In genomic region chr6:42362974-42363373, GRCm38 (mm10) we compare ENCODE assay signal across 17 mouse cellular contexts. TPM values are rescaled to one million over a fixed set of nuclear protein-coding genes. Genes with fewer than 3 reads are reported as not detected.
DNase-seq lines count a peak whose midpoint lies in the region; ATAC-seq lines count a peak whose summit lies in the region.
"Had no signal": no experiment of that assay in that cellular context is flagged by ENCODE, and none has a peak within 500 bp of the region (broad histone marks: within the 10 kb centered on the region; RNA-seq: fewer than 3 reads in every experiment).

No protein-coding gene starts in this region.

- peak; percentile 93 for DNase-seq in heart, adult 11 months
- DNase-seq in lung, adult 18-20 months = no peak
- peak; percentile 64 to 86 for DNase-seq in lung, postnatal 4 days
- no peak for DNase-seq in left cerebral cortex, postnatal 10 days (ENCODE audit: extremely low spot score in 1 of 2, low spot score in 2 of 2)
- DNase-seq: adrenal gland, postnatal 36 days; kidney, adult 8-10 months; thymus, adult 18-20 months had no signal

- intact Hi-C loops in left cerebral cortex, postnatal 10 days (cut with DNase I) = no loop called here

- no peaks in the 10 kb centered on the region for H3K9me3 ChIP-seq in heart, embryonic 11.5 days (replicated peaks; ENCODE audit: control insufficient read depth, low read length)
- H3K9me3 ChIP-seq in lung, embryonic 16.5 days (ENCODE audit: control insufficient read depth, low read length) = no peaks in the 10 kb centered on the region
- H3K9me3 ChIP-seq: neural tube, embryonic 13.5 days had no signal

- H3K36me3 ChIP-seq in heart, embryonic 11.5 days (ENCODE audit: control insufficient read depth, insufficient read depth, low read length) = peaks cover 15% of the 10 kb centered on the region
- H3K36me3 ChIP-seq in lung, embryonic 16.5 days (ENCODE audit: control insufficient read depth, insufficient read depth, low read length) = peaks cover 26% of the 10 kb centered on the region

- no peak overlapping the region for H3K4me3 ChIP-seq in heart, embryonic 11.5 days (ENCODE audit: low read depth, low read length)
- H3K4me3 ChIP-seq in lung, embryonic 16.5 days (ENCODE audit: low read length) = no peak overlapping the region
- H3K4me3 ChIP-seq: neural tube, embryonic 13.5 days had no signal

- H3K27me3 ChIP-seq in heart, embryonic 11.5 days (ENCODE audit: control insufficient read depth, insufficient read depth, low read length) = no peaks in the 10 kb centered on the region
- H3K27me3 ChIP-seq in lung, embryonic 16.5 days (ENCODE audit: control insufficient read depth, insufficient read depth, low read depth, low read length) = no peaks in the 10 kb centered on the region
- H3K27me3 ChIP-seq: neural tube, embryonic 13.5 days had no signal

- no peak for ATAC-seq in heart, embryonic 11.5 days (replicated peaks; ENCODE audit: insufficient number of reproducible peaks, low FRiP score, low TSS enrichment)
- ATAC-seq in lung, embryonic 16.5 days (ENCODE audit: low read depth) = peak; percentile 85
- 0 out of 2 replicates have a peak, but pooled peaks have one; percentile 16 for ATAC-seq in common myeloid progenitor, adult 5-6 weeks (replicated peaks; ENCODE audit: low read depth, poor library complexity, severe bottlenecking)
- ATAC-seq: CD4-positive, CD25-positive, alpha-beta regulatory T cell, adult 4 months; midbrain, embryonic 16.5 days had no signal

- WGBS in heart, embryonic 11.5 days (ENCODE audit: insufficient replicate concordance) = 35% methylated on average over 3 of the region's 3 CpGs
- 24% methylated on average over 3 of the region's 3 CpGs for WGBS in lung, embryonic 16.5 days

- H3K4me2 ChIP-seq in heart, embryonic 11.5 days = no peak overlapping the region
- no peak overlapping the region for H3K4me2 ChIP-seq in lung, embryonic 16.5 days (ENCODE audit: low read depth, low read length)
- H3K4me2 ChIP-seq: neural tube, embryonic 13.5 days had no signal

- no peak overlapping the region for H3K9ac ChIP-seq in heart, embryonic 11.5 days (ENCODE audit: low read depth, low read length)
- no peak overlapping the region for H3K9ac ChIP-seq in lung, embryonic 16.5 days (ENCODE audit: low read length)
- H3K9ac ChIP-seq: neural tube, embryonic 13.5 days had no signal

- peaks cover 33% of the 10 kb centered on the region for H3K4me1 ChIP-seq in heart, embryonic 11.5 days (ENCODE audit: control insufficient read depth, insufficient read depth, low read length)
- H3K4me1 ChIP-seq in lung, embryonic 16.5 days (replicated peaks; ENCODE audit: control insufficient read depth, insufficient read depth, low read length) = peaks cover 23% of the 10 kb centered on the region
- H3K4me1 ChIP-seq: neural tube, embryonic 13.5 days had no signal

- H3K27ac ChIP-seq in heart, embryonic 11.5 days (ENCODE audit: low read depth, low read length) = no peak overlapping the region
- H3K27ac ChIP-seq in lung, embryonic 16.5 days (ENCODE audit: low read length) = peak overlapping the region; percentile 83; the same call in 1 of the 2 replicates
- H3K27ac ChIP-seq: macrophage; neural tube, embryonic 13.5 days had no signal

RNA-seq across cellular contexts. Expression of gene Epha1, which starts 10.1 kb away (rescaled TPM):
- 1.7 and 2.3 TPM in 2 replicates for polyA plus RNA-seq in heart, embryonic 11.5 days (2014; fragmentation: Nextera tagmentation; extraction: Ambion mirVana)
- 18.5 and 18.8 TPM in 2 replicates for polyA plus RNA-seq in lung, embryonic 16.5 days (2015; fragmentation: Nextera tagmentation; extraction: Ambion mirVana)
- total RNA-seq in common myeloid progenitor, adult 5-6 weeks (2017) = 1.8 TPM in 1 of 2 replicates, not detected in the other
- total RNA-seq in left cerebral cortex, postnatal 10 days (2021) = under 1 TPM; 0.22 to 0.26 TPM
- polyA plus RNA-seq: macrophage had no signal

RNA-seq across cellular contexts. Expression of gene Zyx, which starts 13.5 kb away (rescaled TPM):
- 159 and 177 TPM in 2 replicates for polyA plus RNA-seq in heart, embryonic 11.5 days (2014; fragmentation: Nextera tagmentation; extraction: Ambion mirVana)
- polyA plus RNA-seq in lung, embryonic 16.5 days (2015; fragmentation: Nextera tagmentation; extraction: Ambion mirVana) = 188 and 203 TPM in 2 replicates
- total RNA-seq in common myeloid progenitor, adult 5-6 weeks (2017) = 34.5 and 48.0 TPM in 2 replicates
- 10 to 100 TPM; 55.8 to 57.6 TPM for total RNA-seq in left cerebral cortex, postnatal 10 days (2021)

RNA-seq across cellular contexts. Expression of gene Tas2r143, which starts 37.1 kb away (rescaled TPM):
- polyA plus RNA-seq in heart, embryonic 11.5 days (2014; fragmentation: Nextera tagmentation; extraction: Ambion mirVana) = not detected in 2 replicates
- polyA plus RNA-seq in lung, embryonic 16.5 days (2015; fragmentation: Nextera tagmentation; extraction: Ambion mirVana) = not detected in 2 replicates
- not detected in 2 replicates for total RNA-seq in common myeloid progenitor, adult 5-6 weeks (2017)
- total RNA-seq in left cerebral cortex, postnatal 10 days (2021) = not detected
- total RNA-seq: left cerebral cortex, adult 8-10 months had no signal
- polyA plus RNA-seq: CD4-positive, CD25-positive, alpha-beta regulatory T cell, adult 4 months; macrophage; midbrain, embryonic 16.5 days; neural tube, embryonic 13.5 days had no signal

RNA-seq across cellular contexts. Expression of gene Fam131b, which starts 38.5 kb away (rescaled TPM):
- polyA plus RNA-seq in heart, embryonic 11.5 days (2014; fragmentation: Nextera tagmentation; extraction: Ambion mirVana) = 0.23 and 0.25 TPM in 2 replicates
- polyA plus RNA-seq in lung, embryonic 16.5 days (2015; fragmentation: Nextera tagmentation; extraction: Ambion mirVana) = 0.10 and 0.16 TPM in 2 replicates
- not detected in 2 replicates for total RNA-seq in common myeloid progenitor, adult 5-6 weeks (2017)
- total RNA-seq in left cerebral cortex, postnatal 10 days (2021) = 100 to 1,000 TPM; 123 to 133 TPM
- polyA plus RNA-seq: CD4-positive, CD25-positive, alpha-beta regulatory T cell, adult 4 months; macrophage had no signal

RNA-seq across cellular contexts. Expression of gene Tas2r135, which starts 42.3 kb away (rescaled TPM):
- not detected in 2 replicates for polyA plus RNA-seq in heart, embryonic 11.5 days (2014; fragmentation: Nextera tagmentation; extraction: Ambion mirVana)
- polyA plus RNA-seq in lung, embryonic 16.5 days (2015; fragmentation: Nextera tagmentation; extraction: Ambion mirVana) = not detected in 2 replicates
- total RNA-seq in common myeloid progenitor, adult 5-6 weeks (2017) = not detected in 2 replicates
- total RNA-seq in left cerebral cortex, postnatal 10 days (2021) = not detected
- total RNA-seq: left cerebral cortex, adult 8-10 months had no signal
- polyA plus RNA-seq: CD4-positive, CD25-positive, alpha-beta regulatory T cell, adult 4 months; gonadal fat pad, adult 2 months; large intestine, adult 2 months; macrophage; midbrain, embryonic 16.5 days; neural tube, embryonic 13.5 days had no signal

Comparison
In these comparisons a context has a peak if more than half of its experiments do, and no peak if none do; other contexts are left out.
1. DNase-seq: peak in heart, adult 11 months (single experiment) and lung, postnatal 4 days (2 of 2); none in lung, adult 18-20 months (0 of 2) and left cerebral cortex, postnatal 10 days (0 of 2).